Mouse (Mus musculus) embryonic facial prominence, embryonic 11.5 days (tissue): Measurements from ENCODE around the gene Rnf223. TPM values are rescaled to one million over a fixed set of nuclear protein-coding genes. Genes with fewer than 3 reads are reported as not detected.

ENCODE experiments used
- ATAC-seq: fragments of 200-750 bp; cut with Nextera tagmentation; replicated peaks from 2 replicates; pipeline ENCODE4 v1.8.0; 2017; ENCODE audit warnings: low read depth; ENCODE audit not compliant: insufficient number of reproducible peaks, low FRiP score, low TSS enrichment
- DNase-seq: peaks from one replicate; pipeline ENCODE4 v3.0.0-alpha.2; 2015; ENCODE audit warnings: low spot score
- H3K27ac ChIP-seq: fragments of 300-500 bp; sonication (generic); replicated peaks from 2 replicates; pipeline ENCODE4 v1.5.1; 2014; ENCODE audit warnings: mild to moderate bottlenecking, low read depth, low read length, control low read depth
- H3K27me3 ChIP-seq: fragments of 300-500 bp; sonication (generic); 2 replicates; pipeline ENCODE4 v1.6.1; 2014; ENCODE audit warnings: mild to moderate bottlenecking, low read length, moderate library complexity, mixed read lengths; ENCODE audit not compliant: control insufficient read depth, insufficient read depth
- H3K36me3 ChIP-seq: fragments of 300-500 bp; sonication (generic); replicated peaks from 2 replicates; pipeline ENCODE4 v1.6.1; 2014; ENCODE audit warnings: low read depth, mild to moderate bottlenecking, low read length, moderate library complexity, mixed read lengths; ENCODE audit not compliant: control insufficient read depth, insufficient read depth
- H3K4me1 ChIP-seq: fragments of 300-500 bp; sonication (generic); 2 replicates; pipeline ENCODE4 v1.6.1; 2014; ENCODE audit warnings: low read length, mixed read lengths; ENCODE audit not compliant: control insufficient read depth, insufficient read depth
- H3K4me2 ChIP-seq: fragments of 300-500 bp; sonication (generic); 2 replicates; pipeline ENCODE4 v1.6.1; 2014; ENCODE audit warnings: low read depth, mild to moderate bottlenecking, control low read depth, low read length, moderate library complexity
- H3K4me3 ChIP-seq: fragments of 300-500 bp; sonication (generic); 2 replicates; pipeline ENCODE4 v1.5.1; 2014; ENCODE audit warnings: low read depth, low read length, control low read depth
- H3K9ac ChIP-seq: fragments of 300-500 bp; sonication (generic); replicated peaks from 2 replicates; pipeline ENCODE4 v1.6.1; 2014; ENCODE audit warnings: mild to moderate bottlenecking, control low read depth, low read length
- H3K9me3 ChIP-seq: fragments of 300-500 bp; sonication (generic); replicated peaks from 2 replicates; pipeline ENCODE4 v1.6.1; 2016; ENCODE audit warnings: mild to moderate bottlenecking, low read length, inconsistent platforms, mixed read lengths; ENCODE audit not compliant: control insufficient read depth
- WGBS: fragments of 180-500 bp; shearing (Covaris S2); extraction: QIAGEN DNeasy Blood & Tissue Kit; methylation state at CpG from one replicate; pipeline ENCODE4 v1.1.7; 2014; 5-methylcytosine and 5-hydroxymethylcytosine counted together
- polyA plus RNA-seq: library from polyadenylated mRNA; unstranded; fragments of >200 nt; fragmentation: Nextera tagmentation; extraction: Ambion mirVana; gene quantifications from 2 replicates; pipeline ENCODE4 v1.2.1, GENCODE M21; 2014

Gene Rnf223
- polyA plus RNA-seq, 1 experiment from 2014 or later: 0.38 TPM

- Histone ChIP-seq H3K27me3 (no peaks in the 10 kb centered on the region), H3K4me3 (no peak overlapping the region), H3K9me3 (no peaks in the 10 kb centered on the region), H3K4me2 (no peak overlapping the region), H3K36me3 (peaks cover 46% of the 10 kb centered on the region), H3K9ac (no peak overlapping the region), H3K4me1 (no peaks in the 10 kb centered on the region), H3K27ac (no peak overlapping the region)
- 95% methylated on average over 11 of the region's 11 CpGs for WGBS
- no peak for ATAC-seq
- DNase-seq: no peak
These were observed 41.5 kb downstream of the Rnf223 start for GRCm38 (mm10) chr4:156171828-156172227.

GRCm38 (mm10) chr4:156177630-156178029 lies 47.3 kb downstream of the Rnf223 start:
- DNase-seq: no peak

More at GRCm38 (mm10) chr4:156177630-156178029, 47.3 kb downstream of the Rnf223 start:
- 94% methylated on average over 9 of the region's 9 CpGs for WGBS
- no peak for ATAC-seq
- no peaks in the 10 kb centered on the region for H3K4me1 ChIP-seq
- H3K9ac ChIP-seq: no peak overlapping the region
- no peak overlapping the region for H3K27ac ChIP-seq
- H3K4me3 ChIP-seq: no peak overlapping the region
- no peaks in the 10 kb centered on the region for H3K27me3 ChIP-seq
- no peaks in the 10 kb centered on the region for H3K9me3 ChIP-seq
- no peak overlapping the region for H3K4me2 ChIP-seq
- peaks cover 36% of the 10 kb centered on the region for H3K36me3 ChIP-seq

Other genes starting within 250 kb of the Rnf223 start
- 35.6 and 39.3 TPM in 2 replicates for gene Pusl1, start 238.7 kb upstream of the Rnf223 start, polyA plus RNA-seq
- gene Acap3, start 238.7 kb upstream of the Rnf223 start, polyA plus RNA-seq: 18.6 and 21.2 TPM in 2 replicates
- 158 and 161 TPM in 2 replicates for gene Ube2j2, start 186.7 kb upstream of the Rnf223 start, polyA plus RNA-seq
- 21.2 and 26.8 TPM in 2 replicates for gene C1qtnf12, start 168.2 kb upstream of the Rnf223 start, polyA plus RNA-seq
- 17.8 and 18.9 TPM in 2 replicates for gene B3galt6, start 137.9 kb upstream of the Rnf223 start, polyA plus RNA-seq
- gene Sdf4, start 137.6 kb upstream of the Rnf223 start, polyA plus RNA-seq: 137 and 150 TPM in 2 replicates
- gene Tnfrsf4, start 116.7 kb upstream of the Rnf223 start, polyA plus RNA-seq: 0.21 and 0.34 TPM in 2 replicates
- gene Tnfrsf18, start 104.3 kb upstream of the Rnf223 start, polyA plus RNA-seq: 0.38 and 0.55 TPM in 2 replicates
- 0.38 and 0.78 TPM in 2 replicates for gene Ttll10, start 71.1 kb upstream of the Rnf223 start, polyA plus RNA-seq
- gene 9430015G10Rik, start 20.5 kb upstream of the Rnf223 start, polyA plus RNA-seq: 47.4 and 48.7 TPM in 2 replicates
- gene Agrn, start 67.0 kb downstream of the Rnf223 start, polyA plus RNA-seq: 39.4 and 47.6 TPM in 2 replicates
- 0.29 and 0.49 TPM in 2 replicates for gene Isg15, start 70.3 kb downstream of the Rnf223 start, polyA plus RNA-seq
- gene AW011738, start 72.8 kb downstream of the Rnf223 start, polyA plus RNA-seq: 0.55 and 0.56 TPM in 2 replicates
- 0.36 and 0.60 TPM in 2 replicates for gene Perm1, start 85.4 kb downstream of the Rnf223 start, polyA plus RNA-seq
- 15.3 and 15.7 TPM in 2 replicates for gene Plekhn1, start 104.3 kb downstream of the Rnf223 start, polyA plus RNA-seq
- 76.9 and 80.6 TPM in 2 replicates for gene Noc2l, start 105.5 kb downstream of the Rnf223 start, polyA plus RNA-seq
- gene Samd11, start 125.1 kb downstream of the Rnf223 start, polyA plus RNA-seq: 0.70 and 1.4 TPM in 2 replicates
- not detected in 2 replicates for gene Vmn2r-ps159, start 200.6 kb downstream of the Rnf223 start, polyA plus RNA-seq